ENCODE assay signal across 8 mouse cellular contexts in genomic region chr12:76961052-76961931, GRCm38 (mm10). TPM values are rescaled to one million over a fixed set of nuclear protein-coding genes. Genes with fewer than 3 reads are reported as not detected.
A peak's percentile ranks its signal among the peaks of the same experiment; 100 is the strongest.
DNase-seq lines count a peak whose midpoint lies in the region; ATAC-seq lines count a peak whose summit lies in the region.

No protein-coding gene starts in this region.

- peak overlapping the region; percentile 88 for H3K4me3 ChIP-seq in forebrain, embryonic 15.5 days
- peak overlapping the region; percentile 96 for H3K4me3 ChIP-seq in limb, embryonic 15.5 days
- peak overlapping the region; percentile 75 for H3K4me3 ChIP-seq in neural tube, embryonic 15.5 days (replicated peaks)

- no peaks in the 10 kb centered on the region for H3K9me3 ChIP-seq in forebrain, embryonic 15.5 days
- H3K9me3 ChIP-seq in limb, embryonic 15.5 days = no peaks in the 10 kb centered on the region
- no peaks in the 10 kb centered on the region for H3K9me3 ChIP-seq in neural tube, embryonic 15.5 days (replicated peaks)

- peak overlapping the region; percentile 76 for H3K4me2 ChIP-seq in forebrain, embryonic 15.5 days (replicated peaks)
- H3K4me2 ChIP-seq in limb, embryonic 15.5 days = peak overlapping the region; percentile 76
- peak overlapping the region; percentile 89 for H3K4me2 ChIP-seq in neural tube, embryonic 15.5 days

- H3K9ac ChIP-seq in forebrain, embryonic 15.5 days (replicated peaks) = peak overlapping the region; percentile 88
- peak overlapping the region; percentile 85 for H3K9ac ChIP-seq in limb, embryonic 15.5 days
- H3K9ac ChIP-seq in neural tube, embryonic 15.5 days (replicated peaks) = peak overlapping the region; percentile 80

- peaks cover 20% of the 10 kb centered on the region for H3K4me1 ChIP-seq in forebrain, embryonic 15.5 days
- peaks cover 8% of the 10 kb centered on the region for H3K4me1 ChIP-seq in limb, embryonic 15.5 days
- H3K4me1 ChIP-seq in neural tube, embryonic 15.5 days = peaks cover 35% of the 10 kb centered on the region

- peak; percentile 27 to 29 for DNase-seq in frontal cortex, postnatal 25 days (ENCODE audit: low spot score in 2 of 2)
- no peak for DNase-seq in frontal cortex, postnatal 36 days (ENCODE audit: low spot score in 2 of 2)
- DNase-seq in thymus, postnatal 14 days = peak; percentile 25
- DNase-seq in thymus, postnatal 25 days = no peak

- H3K27ac ChIP-seq in forebrain, embryonic 15.5 days (replicated peaks) = peak overlapping the region; percentile 63
- peak overlapping the region; percentile 61 for H3K27ac ChIP-seq in limb, embryonic 15.5 days
- peak overlapping the region; percentile 85 for H3K27ac ChIP-seq in neural tube, embryonic 15.5 days (replicated peaks)

- peak; percentile 20 for ATAC-seq in forebrain, embryonic 15.5 days (replicated peaks)
- 0 out of 2 replicates have a peak, but pooled peaks have one; percentile 0 for ATAC-seq in limb, embryonic 15.5 days (ENCODE audit: insufficient number of reproducible peaks, low FRiP score, low TSS enrichment, low read depth)
- ATAC-seq in neural tube, embryonic 15.5 days (ENCODE audit: low FRiP score) = peak; percentile 30; the same call in 1 of the 2 replicates
- no peak; the same call in 1 of the 2 replicates for ATAC-seq in megakaryocyte progenitor cell, adult 5-6 weeks (replicated peaks; ENCODE audit: poor library complexity)

- peaks cover 11% of the 10 kb centered on the region for H3K36me3 ChIP-seq in forebrain, embryonic 15.5 days
- H3K36me3 ChIP-seq in limb, embryonic 15.5 days = peaks cover 13% of the 10 kb centered on the region; the same call in 1 of the 2 replicates
- H3K36me3 ChIP-seq in neural tube, embryonic 15.5 days = peaks cover 20% of the 10 kb centered on the region

- no peaks in the 10 kb centered on the region for H3K27me3 ChIP-seq in forebrain, embryonic 15.5 days
- no peaks in the 10 kb centered on the region for H3K27me3 ChIP-seq in limb, embryonic 15.5 days
- H3K27me3 ChIP-seq in neural tube, embryonic 15.5 days (replicated peaks) = no peaks in the 10 kb centered on the region

- 6% methylated on average over 42 of the region's 45 CpGs for WGBS in forebrain, embryonic 15.5 days
- WGBS in limb, embryonic 15.5 days = 4% methylated on average over 43 of the region's 45 CpGs
- 9% methylated on average over 32 of the region's 45 CpGs for WGBS in neural tube, embryonic 15.5 days

RNA-seq across cellular contexts. Expression of gene Max, which starts 0.7 kb away (rescaled TPM):
- 19.4 and 21.1 TPM in 2 replicates for polyA plus RNA-seq in forebrain, embryonic 15.5 days (2015; fragmentation: Nextera tagmentation; extraction: Ambion mirVana)
- polyA plus RNA-seq in limb, embryonic 15.5 days (2015; fragmentation: Nextera tagmentation; extraction: Ambion mirVana) = 16.7 and 20.1 TPM in 2 replicates
- polyA plus RNA-seq in neural tube, embryonic 15.5 days (2015; fragmentation: Nextera tagmentation; extraction: Ambion mirVana) = 18.6 and 25.7 TPM in 2 replicates
- 114 and 116 TPM in 2 replicates for total RNA-seq in megakaryocyte progenitor cell, adult 5-6 weeks (2015)
- 100 and 122 TPM in 2 replicates for total RNA-seq in megakaryocyte progenitor cell, adult 5-6 weeks (2017)

Comparison
In these comparisons a context has a peak if more than half of its experiments do, and no peak if none do; other contexts are left out.
1. DNase-seq: peak in frontal cortex, postnatal 25 days (2 of 2) and thymus, postnatal 14 days (single experiment); none in frontal cortex, postnatal 36 days (0 of 2) and thymus, postnatal 25 days (single experiment).
2. Peak in every context shown above with its lines, with median percentiles within 50 percentile points of each other: H3K27ac ChIP-seq, H3K4me2 ChIP-seq, H3K4me3 ChIP-seq and H3K9ac ChIP-seq.